ENCODE assay signal across 8 mouse cellular contexts in genomic region chr9:32589900-32590299, GRCm38 (mm10). TPM values are rescaled to one million over a fixed set of nuclear protein-coding genes. Genes with fewer than 3 reads are reported as not detected.
DNase-seq lines count a peak whose midpoint lies in the region; ATAC-seq and TF ChIP-seq lines count a peak whose summit lies in the region.

No protein-coding gene starts in this region.

- peaks cover 7% of the 10 kb centered on the region; the same call in 1 of the 2 replicates for H3K27me3 ChIP-seq in heart, embryonic 13.5 days (replicated peaks)
- H3K27me3 ChIP-seq in liver, embryonic 11.5 days (replicated peaks; ENCODE audit: control insufficient read depth, insufficient read depth, low read length): no peaks in the 10 kb centered on the region
- peaks cover 10% of the 10 kb centered on the region for H3K27me3 ChIP-seq in neural tube, embryonic 12.5 days (replicated peaks)
- no peaks in the 10 kb centered on the region for H3K27me3 ChIP-seq in testis, adult 2 months (ENCODE audit: control insufficient read depth, insufficient read depth, low read length)

- H3K9ac ChIP-seq in heart, embryonic 13.5 days: no peak overlapping the region
- H3K9ac ChIP-seq in liver, embryonic 11.5 days (ENCODE audit: low read depth, low read length): no peak overlapping the region
- H3K9ac ChIP-seq in neural tube, embryonic 12.5 days: no peak overlapping the region

- no peak overlapping the region for H3K27ac ChIP-seq in heart, embryonic 13.5 days (replicated peaks)
- no peak overlapping the region for H3K27ac ChIP-seq in liver, embryonic 11.5 days (ENCODE audit: low read depth, low read length)
- H3K27ac ChIP-seq in neural tube, embryonic 12.5 days: no peak overlapping the region
- H3K27ac ChIP-seq in testis, adult 2 months (ENCODE audit: control insufficient read depth, insufficient read depth, low read depth, low read length): no peak overlapping the region

- peak; percentile 93 to 95 for DNase-seq in B cell, adult 2 months
- DNase-seq in adrenal gland, postnatal 4 days (ENCODE audit: low spot score in 2 of 2): peak; percentile 38 to 69
- DNase-seq in fibroblast of lung, adult 2 months (ENCODE audit: low read depth): peak; percentile 56
- peak; percentile 89 for DNase-seq in kidney, postnatal 14 days
- peak; percentile 75 for DNase-seq in liver, embryonic 11.5 days (ENCODE audit: low spot score)

- WGBS in heart, embryonic 13.5 days: 5% methylated on average over 8 of the region's 8 CpGs
- whole genome bisulfite sequencing in liver, embryonic 11.5 days: 6% methylated on average over 8 of the region's 8 CpGs
- 11% methylated on average over 8 of the region's 8 CpGs for WGBS in neural tube, embryonic 12.5 days

- TF ChIP-seq POLR2A in testis, adult 2 months (IDR thresholded peaks at IDR 0.05; ENCODE audit: control insufficient read depth, low read depth, low read length): no peak

- peaks cover 23% of the 10 kb centered on the region for H3K4me1 ChIP-seq in heart, embryonic 13.5 days
- no peaks in the 10 kb centered on the region for H3K4me1 ChIP-seq in liver, embryonic 11.5 days (replicated peaks; ENCODE audit: control insufficient read depth, insufficient read depth, low read length)
- peaks cover 9% of the 10 kb centered on the region for H3K4me1 ChIP-seq in neural tube, embryonic 12.5 days
- H3K4me1 ChIP-seq in testis, adult 2 months (ENCODE audit: control insufficient read depth, insufficient read depth, low read length): peaks cover 2% of the 10 kb centered on the region; the same call in 1 of the 2 replicates

- no peak overlapping the region for H3K4me3 ChIP-seq in heart, embryonic 13.5 days
- H3K4me3 ChIP-seq in liver, embryonic 11.5 days (ENCODE audit: low read depth, low read length): no peak overlapping the region
- no peak overlapping the region for H3K4me3 ChIP-seq in neural tube, embryonic 12.5 days
- H3K4me3 ChIP-seq in testis, adult 2 months (ENCODE audit: control insufficient read depth, low read depth, low read length): no peak overlapping the region

- no peaks in the 10 kb centered on the region for H3K36me3 ChIP-seq in heart, embryonic 13.5 days
- H3K36me3 ChIP-seq in liver, embryonic 11.5 days (ENCODE audit: control insufficient read depth, insufficient read depth, low read length): no peaks in the 10 kb centered on the region
- no peaks in the 10 kb centered on the region for H3K36me3 ChIP-seq in neural tube, embryonic 12.5 days
- H3K36me3 ChIP-seq in testis, adult 2 months (ENCODE audit: control insufficient read depth, insufficient read depth, low read length): no peaks in the 10 kb centered on the region

- peak; percentile 89 for TF ChIP-seq CTCF in testis, adult 2 months (IDR thresholded peaks at IDR 0.05; ENCODE audit: control insufficient read depth, insufficient read depth, insufficient replicate concordance, low read depth, low read length)

- ATAC-seq in heart, embryonic 13.5 days (ENCODE audit: extremely low read depth, insufficient number of reproducible peaks, low FRiP score, low TSS enrichment): no peak; the same call in 1 of the 2 replicates
- ATAC-seq in liver, embryonic 11.5 days (replicated peaks; ENCODE audit: low FRiP score): peak; percentile 59
- ATAC-seq in neural tube, embryonic 12.5 days (ENCODE audit: low FRiP score, low read depth): peak; percentile 75; the same call in 1 of the 2 replicates

- H3K9me3 ChIP-seq in heart, embryonic 13.5 days: no peaks in the 10 kb centered on the region
- no peaks in the 10 kb centered on the region for H3K9me3 ChIP-seq in liver, embryonic 11.5 days (ENCODE audit: control insufficient read depth, low read length)
- H3K9me3 ChIP-seq in neural tube, embryonic 12.5 days: no peaks in the 10 kb centered on the region

- H3K4me2 ChIP-seq in heart, embryonic 13.5 days: peak overlapping the region; percentile 34; the same call in 1 of the 2 replicates
- no peak overlapping the region for H3K4me2 ChIP-seq in liver, embryonic 11.5 days
- H3K4me2 ChIP-seq in neural tube, embryonic 12.5 days (replicated peaks): 0 out of 2 replicates have a peak overlapping the region, but pooled peaks have one; percentile 7

RNA-seq across cellular contexts. Expression of gene Ets1, which starts 46.1 kb away (rescaled TPM):
- 10 to 100 TPM; 58.6 to 60.8 TPM for total RNA-seq in adrenal gland, postnatal 4 days (2021)
- 46.9 and 48.3 TPM in 2 replicates for polyA plus RNA-seq in heart, embryonic 13.5 days (2015; fragmentation: Nextera tagmentation; extraction: Ambion mirVana)
- polyA plus RNA-seq in liver, embryonic 11.5 days (2014; fragmentation: Nextera tagmentation; extraction: Ambion mirVana): 31.4 and 35.8 TPM in 2 replicates
- polyA plus RNA-seq in neural tube, embryonic 12.5 days (2016; fragmentation: Nextera tagmentation; extraction: Ambion mirVana): 32.8 and 36.6 TPM in 2 replicates
- 0.90 and 1.1 TPM in 2 replicates for polyA plus RNA-seq in testis, adult 2 months (2012; rRNA removed)

RNA-seq across cellular contexts. Expression of gene Fli1, which starts 47.2 kb away (rescaled TPM):
- total RNA-seq in adrenal gland, postnatal 4 days (2021): 10 to 100 TPM; 27.5 to 28.1 TPM
- polyA plus RNA-seq in heart, embryonic 13.5 days (2015; fragmentation: Nextera tagmentation; extraction: Ambion mirVana): 18.3 and 18.6 TPM in 2 replicates
- 23.1 and 24.3 TPM in 2 replicates for polyA plus RNA-seq in liver, embryonic 11.5 days (2014; fragmentation: Nextera tagmentation; extraction: Ambion mirVana)
- 15.4 and 18.6 TPM in 2 replicates for polyA plus RNA-seq in neural tube, embryonic 12.5 days (2016; fragmentation: Nextera tagmentation; extraction: Ambion mirVana)
- polyA plus RNA-seq in testis, adult 2 months (2012; rRNA removed): 0.47 and 0.51 TPM in 2 replicates

Comparison
In these comparisons a context has a peak if more than half of its experiments do, and no peak if none do; other contexts are left out.
1. RNA of gene Ets1, which starts 46.1 kb away (polyA plus RNA-seq): 46.9 to 48.3 TPM in heart, embryonic 13.5 days, 32.8 to 36.6 TPM in neural tube, embryonic 12.5 days and 31.4 to 35.8 TPM in liver, embryonic 11.5 days; 0.90 to 1.1 TPM in testis, adult 2 months; every median in the first group is over 10 times any median in the second.
2. RNA of gene Fli1, which starts 47.2 kb away (polyA plus RNA-seq): 23.1 to 24.3 TPM in liver, embryonic 11.5 days, 18.3 to 18.6 TPM in heart, embryonic 13.5 days and 15.4 to 18.6 TPM in neural tube, embryonic 12.5 days; 0.47 to 0.51 TPM in testis, adult 2 months; every median in the first group is over 10 times any median in the second.
3. Peak in every context shown above with its lines, with median percentiles within 50 percentile points of each other: DNase-seq.